Mouse (Mus musculus) bone marrow, adult 2 months (tissue): ENCODE results near the gene Ptpn20.

Experiments
- CTCF ChIP-seq: fragments of 200-500 bp; IDR thresholded peaks from 2 replicates; pipeline ENCODE4 v1.5.1; 2011; ENCODE audit warnings: low read length, control low read depth; ENCODE audit not compliant: control insufficient read depth, insufficient read depth
- POLR2A ChIP-seq: fragments of 200-500 bp; IDR thresholded peaks from 2 replicates; pipeline ENCODE4 v1.6.1; 2011; ENCODE audit warnings: low read depth, mild to moderate bottlenecking, control low read depth, low read length, borderline replicate concordance; ENCODE audit not compliant: control insufficient read depth

GRCm38 (mm10) chr14:33687444-33688028 lies 98.5 kb downstream of the Ptpn20 start:
- TF ChIP-seq CTCF = no peak
- TF ChIP-seq POLR2A = no peak
